Mouse (Mus musculus): ENCODE data around the gene Pou2f3. TPM values are rescaled to one million over a fixed set of nuclear protein-coding genes. Genes with fewer than 3 reads are reported as not detected.

The Pou2f3 gene
- polyA plus RNA-seq, 1 experiment: 1.7 TPM

GRCm38 (mm10) chr9:43210771-43211450 is 742 bp upstream of the Pou2f3 start:
- peak; percentile 28 for DNase-seq
- H3K27me3 ChIP-seq (ENCODE audit: control insufficient read depth, insufficient read depth, low read length): no peaks in the 10 kb centered on the region; the same call in 1 of the 2 replicates
- no peaks in the 10 kb centered on the region for H3K36me3 ChIP-seq (ENCODE audit: control insufficient read depth, insufficient read depth, low read length)
- no peak overlapping the region for H3K27ac ChIP-seq (ENCODE audit: control insufficient read depth, insufficient read depth, low read length)
- TF ChIP-seq CTCF (IDR thresholded peaks at IDR 0.05; ENCODE audit: borderline replicate concordance, control insufficient read depth, extremely low read depth, insufficient read depth, low read length, poor library complexity) (no peak), POLR2A (IDR thresholded peaks at IDR 0.05; ENCODE audit: control insufficient read depth, extremely low read depth, insufficient read depth, low read length, poor library complexity) (no peak)
- H3K4me3 ChIP-seq (ENCODE audit: control insufficient read depth, insufficient read depth, low read length): no peak overlapping the region
- H3K4me1 ChIP-seq (replicated peaks; ENCODE audit: control insufficient read depth, insufficient read depth, low read length): no peaks in the 10 kb centered on the region
- WGBS: 28% methylated on average over 11 of the region's 11 CpGs

- DNase-seq: no peak
- H3K27ac ChIP-seq (ENCODE audit: control insufficient read depth, insufficient read depth, low read length): no peak overlapping the region
- peaks cover 5% of the 10 kb centered on the region; the same call in 1 of the 2 replicates for H3K27me3 ChIP-seq (ENCODE audit: control insufficient read depth, insufficient read depth, low read length)
- TF ChIP-seq CTCF (IDR thresholded peaks at IDR 0.05; ENCODE audit: borderline replicate concordance, control insufficient read depth, extremely low read depth, insufficient read depth, low read length, poor library complexity): no peak
- TF ChIP-seq POLR2A (IDR thresholded peaks at IDR 0.05; ENCODE audit: control insufficient read depth, extremely low read depth, insufficient read depth, low read length, poor library complexity): no peak
- H3K4me1 ChIP-seq (replicated peaks; ENCODE audit: control insufficient read depth, insufficient read depth, low read length): no peaks in the 10 kb centered on the region
- H3K4me3 ChIP-seq (ENCODE audit: control insufficient read depth, insufficient read depth, low read length): no peak overlapping the region
- H3K36me3 ChIP-seq (ENCODE audit: control insufficient read depth, insufficient read depth, low read length): no peaks in the 10 kb centered on the region
- 5% methylated on average over 15 of the region's 15 CpGs for WGBS
These were observed 4.2 kb downstream of the Pou2f3 start for GRCm38 (mm10) chr9:43206022-43206390.

- H3K4me3 ChIP-seq (ENCODE audit: control insufficient read depth, insufficient read depth, low read length): no peak overlapping the region
- no peaks in the 10 kb centered on the region for H3K36me3 ChIP-seq (ENCODE audit: control insufficient read depth, insufficient read depth, low read length)
- H3K27ac ChIP-seq (ENCODE audit: control insufficient read depth, insufficient read depth, low read length): no peak overlapping the region
- H3K4me1 ChIP-seq (replicated peaks; ENCODE audit: control insufficient read depth, insufficient read depth, low read length): no peaks in the 10 kb centered on the region
- no peak for TF ChIP-seq CTCF (IDR thresholded peaks at IDR 0.05; ENCODE audit: borderline replicate concordance, control insufficient read depth, extremely low read depth, insufficient read depth, low read length, poor library complexity)
- no peak for TF ChIP-seq POLR2A (IDR thresholded peaks at IDR 0.05; ENCODE audit: control insufficient read depth, extremely low read depth, insufficient read depth, low read length, poor library complexity)
- no peak for DNase-seq
- peaks cover 5% of the 10 kb centered on the region; the same call in 1 of the 2 replicates for H3K27me3 ChIP-seq (ENCODE audit: control insufficient read depth, insufficient read depth, low read length)
- 9% methylated on average over 41 of the region's 41 CpGs for WGBS
These were observed 4.7 kb downstream of the Pou2f3 start for GRCm38 (mm10) chr9:43205343-43206021.

- H3K4me1 ChIP-seq (replicated peaks; ENCODE audit: control insufficient read depth, insufficient read depth, low read length): no peaks in the 10 kb centered on the region
- no peak overlapping the region for H3K27ac ChIP-seq (ENCODE audit: control insufficient read depth, insufficient read depth, low read length)
- TF ChIP-seq POLR2A (IDR thresholded peaks at IDR 0.05; ENCODE audit: control insufficient read depth, extremely low read depth, insufficient read depth, low read length, poor library complexity) (no peak), CTCF (IDR thresholded peaks at IDR 0.05; ENCODE audit: borderline replicate concordance, control insufficient read depth, extremely low read depth, insufficient read depth, low read length, poor library complexity) (no peak)
- no peaks in the 10 kb centered on the region for H3K36me3 ChIP-seq (ENCODE audit: control insufficient read depth, insufficient read depth, low read length)
- 20% methylated on average over 5 of the region's 5 CpGs for WGBS
- DNase-seq: no peak
- no peak overlapping the region for H3K4me3 ChIP-seq (ENCODE audit: control insufficient read depth, insufficient read depth, low read length)
- H3K27me3 ChIP-seq (ENCODE audit: control insufficient read depth, insufficient read depth, low read length): peaks cover 5% of the 10 kb centered on the region; the same call in 1 of the 2 replicates
These were observed 10.0 kb downstream of the Pou2f3 start for GRCm38 (mm10) chr9:43200212-43200611.

GRCm38 (mm10) chr9:43194001-43194400 is 16.2 kb downstream of the Pou2f3 start:
- Histone ChIP-seq H3K27me3 (ENCODE audit: control insufficient read depth, insufficient read depth, low read length) (no peaks in the 10 kb centered on the region; the same call in 1 of the 2 replicates), H3K36me3 (ENCODE audit: control insufficient read depth, insufficient read depth, low read length) (no peaks in the 10 kb centered on the region), H3K4me1 (replicated peaks; ENCODE audit: control insufficient read depth, insufficient read depth, low read length) (no peaks in the 10 kb centered on the region), H3K4me3 (ENCODE audit: control insufficient read depth, insufficient read depth, low read length) (no peak overlapping the region), H3K27ac (ENCODE audit: control insufficient read depth, insufficient read depth, low read length) (no peak overlapping the region)
- DNase-seq: no peak
- 25% methylated on average over 9 of the region's 9 CpGs for whole genome bisulfite sequencing
- TF ChIP-seq CTCF (IDR thresholded peaks at IDR 0.05; ENCODE audit: borderline replicate concordance, control insufficient read depth, extremely low read depth, insufficient read depth, low read length, poor library complexity) (no peak), POLR2A (IDR thresholded peaks at IDR 0.05; ENCODE audit: control insufficient read depth, extremely low read depth, insufficient read depth, low read length, poor library complexity) (no peak)

- H3K27ac ChIP-seq (ENCODE audit: control insufficient read depth, insufficient read depth, low read length): no peak overlapping the region
- H3K4me3 ChIP-seq (ENCODE audit: control insufficient read depth, insufficient read depth, low read length): no peak overlapping the region
- no peak for DNase-seq
- H3K4me1 ChIP-seq (replicated peaks; ENCODE audit: control insufficient read depth, insufficient read depth, low read length): no peaks in the 10 kb centered on the region
- H3K27me3 ChIP-seq (ENCODE audit: control insufficient read depth, insufficient read depth, low read length): no peaks in the 10 kb centered on the region; the same call in 1 of the 2 replicates
- WGBS: 52% methylated on average over 4 of the region's 4 CpGs
- TF ChIP-seq CTCF (IDR thresholded peaks at IDR 0.05; ENCODE audit: borderline replicate concordance, control insufficient read depth, extremely low read depth, insufficient read depth, low read length, poor library complexity): no peak
- TF ChIP-seq POLR2A (IDR thresholded peaks at IDR 0.05; ENCODE audit: control insufficient read depth, extremely low read depth, insufficient read depth, low read length, poor library complexity): no peak
- no peaks in the 10 kb centered on the region for H3K36me3 ChIP-seq (ENCODE audit: control insufficient read depth, insufficient read depth, low read length)
These were observed 18.6 kb downstream of the Pou2f3 start for GRCm38 (mm10) chr9:43191561-43191960.

Measured in thymus, adult 2 months (tissue).